Mouse (Mus musculus): ENCODE measurements around the gene Synpr. TPM values are rescaled to one million over a fixed set of nuclear protein-coding genes. Genes with fewer than 3 reads are reported as not detected.
A peak's percentile ranks its signal among the peaks of the same experiment; 100 is the strongest.

Synpr gene
- polyA plus RNA-seq, 1 experiment from 2014 or later = 4.1 TPM

GRCm38 (mm10) chr14:13294200-13294599 is 9.6 kb downstream of the Synpr start:
- 62% methylated on average over 3 of the region's 3 CpGs for WGBS
- H3K4me1 ChIP-seq = no peaks in the 10 kb centered on the region
- no peak overlapping the region for H3K4me3 ChIP-seq (replicated peaks)
- H3K9me3 ChIP-seq = no peaks in the 10 kb centered on the region
- no peak overlapping the region for H3K9ac ChIP-seq
- no peaks in the 10 kb centered on the region for H3K27me3 ChIP-seq (replicated peaks)
- no peak overlapping the region for H3K4me2 ChIP-seq
- ATAC-seq (ENCODE audit: insufficient read depth, low FRiP score, low read depth) = no peak
- no peak overlapping the region for H3K27ac ChIP-seq
- no peaks in the 10 kb centered on the region for H3K36me3 ChIP-seq

GRCm38 (mm10) chr14:13314323-13314722 is 29.7 kb downstream of the Synpr start:
- ATAC-seq (ENCODE audit: insufficient read depth, low FRiP score, low read depth) = no peak
- H3K9ac ChIP-seq = no peak overlapping the region

GRCm38 (mm10) chr14:13328461-13328860 is 43.9 kb downstream of the Synpr start:
- Histone ChIP-seq H3K4me3 (replicated peaks) (no peak overlapping the region), H3K27ac (no peak overlapping the region), H3K9me3 (no peaks in the 10 kb centered on the region), H3K4me2 (no peak overlapping the region), H3K9ac (no peak overlapping the region), H3K4me1 (no peaks in the 10 kb centered on the region), H3K36me3 (no peaks in the 10 kb centered on the region), H3K27me3 (replicated peaks) (no peaks in the 10 kb centered on the region)
- no peak for ATAC-seq (ENCODE audit: insufficient read depth, low FRiP score, low read depth)
- WGBS = 77% methylated on average over 2 of the region's 2 CpGs

More at GRCm38 (mm10) chr14:13314323-13314722, 29.7 kb downstream of the Synpr start:
- Histone ChIP-seq H3K36me3 (no peaks in the 10 kb centered on the region), H3K27ac (no peak overlapping the region), H3K9me3 (no peaks in the 10 kb centered on the region), H3K4me2 (no peak overlapping the region), H3K27me3 (replicated peaks) (no peaks in the 10 kb centered on the region), H3K4me3 (replicated peaks) (no peak overlapping the region), H3K4me1 (no peaks in the 10 kb centered on the region)
- WGBS = 71% methylated on average over 1 of the region's 1 CpGs

GRCm38 (mm10) chr14:13332497-13333306 is 48.1 kb downstream of the Synpr start:
- Histone ChIP-seq H3K27me3 (replicated peaks) (no peaks in the 10 kb centered on the region), H3K4me2 (no peak overlapping the region), H3K9ac (no peak overlapping the region), H3K4me3 (replicated peaks) (no peak overlapping the region), H3K4me1 (no peaks in the 10 kb centered on the region), H3K27ac (no peak overlapping the region), H3K9me3 (no peaks in the 10 kb centered on the region), H3K36me3 (no peaks in the 10 kb centered on the region)
- 60% methylated on average over 10 of the region's 10 CpGs for WGBS
- ATAC-seq (ENCODE audit: insufficient read depth, low FRiP score, low read depth) = peak; percentile 35; the same call in 1 of the 2 replicates

- ATAC-seq (ENCODE audit: insufficient read depth, low FRiP score, low read depth) = no peak
- no peak overlapping the region for H3K4me3 ChIP-seq (replicated peaks)
- H3K27ac ChIP-seq = no peak overlapping the region
- H3K9me3 ChIP-seq = no peaks in the 10 kb centered on the region
- H3K36me3 ChIP-seq = no peaks in the 10 kb centered on the region
- H3K27me3 ChIP-seq (replicated peaks) = no peaks in the 10 kb centered on the region
- 57% methylated on average over 5 of the region's 5 CpGs for WGBS
- H3K4me1 ChIP-seq = no peaks in the 10 kb centered on the region
- no peak overlapping the region for H3K9ac ChIP-seq
- no peak overlapping the region for H3K4me2 ChIP-seq
Observed at GRCm38 (mm10) chr14:13333372-13333771, 48.8 kb downstream of the Synpr start.

- Histone ChIP-seq H3K4me1 (no peaks in the 10 kb centered on the region), H3K4me3 (replicated peaks) (no peak overlapping the region), H3K27ac (no peak overlapping the region), H3K9me3 (no peaks in the 10 kb centered on the region), H3K36me3 (no peaks in the 10 kb centered on the region), H3K27me3 (replicated peaks) (no peaks in the 10 kb centered on the region), H3K4me2 (no peak overlapping the region), H3K9ac (no peak overlapping the region)
- 75% methylated on average over 4 of the region's 4 CpGs for WGBS
- ATAC-seq (ENCODE audit: insufficient read depth, low FRiP score, low read depth) = no peak
Observed at GRCm38 (mm10) chr14:13336162-13336561, 51.6 kb downstream of the Synpr start.

- ATAC-seq (ENCODE audit: insufficient read depth, low FRiP score, low read depth) = no peak
- WGBS = 87% methylated on average over 4 of the region's 4 CpGs
Observed at GRCm38 (mm10) chr14:13340688-13341087, 56.1 kb downstream of the Synpr start.

GRCm38 (mm10) chr14:13344240-13344639 is 59.7 kb downstream of the Synpr start:
- H3K4me1 ChIP-seq = no peaks in the 10 kb centered on the region
- no peaks in the 10 kb centered on the region for H3K27me3 ChIP-seq (replicated peaks)
- no peaks in the 10 kb centered on the region for H3K36me3 ChIP-seq
- H3K9ac ChIP-seq = no peak overlapping the region
- H3K4me2 ChIP-seq = no peak overlapping the region
- no peak for ATAC-seq (ENCODE audit: insufficient read depth, low FRiP score, low read depth)
- no peak overlapping the region for H3K27ac ChIP-seq
- 59% methylated on average over 2 of the region's 2 CpGs for WGBS
- no peak overlapping the region for H3K4me3 ChIP-seq (replicated peaks)
- no peaks in the 10 kb centered on the region for H3K9me3 ChIP-seq

More at GRCm38 (mm10) chr14:13340688-13341087, 56.1 kb downstream of the Synpr start:
- H3K9ac ChIP-seq = no peak overlapping the region
- H3K9me3 ChIP-seq = no peaks in the 10 kb centered on the region
- no peak overlapping the region for H3K4me3 ChIP-seq (replicated peaks)
- H3K4me1 ChIP-seq = no peaks in the 10 kb centered on the region
- no peaks in the 10 kb centered on the region for H3K36me3 ChIP-seq
- H3K27ac ChIP-seq = no peak overlapping the region
- H3K27me3 ChIP-seq (replicated peaks) = no peaks in the 10 kb centered on the region
- no peak overlapping the region for H3K4me2 ChIP-seq

GRCm38 (mm10) chr14:13349170-13349865 is 64.7 kb downstream of the Synpr start:
- H3K27me3 ChIP-seq (replicated peaks) = no peaks in the 10 kb centered on the region
- H3K36me3 ChIP-seq = no peaks in the 10 kb centered on the region
- H3K4me3 ChIP-seq (replicated peaks) = no peak overlapping the region
- H3K4me1 ChIP-seq = no peaks in the 10 kb centered on the region
- no peak for ATAC-seq (ENCODE audit: insufficient read depth, low FRiP score, low read depth)
- H3K4me2 ChIP-seq = no peak overlapping the region
- no peak overlapping the region for H3K27ac ChIP-seq
- 61% methylated on average over 4 of the region's 4 CpGs for WGBS
- H3K9ac ChIP-seq = no peak overlapping the region
- no peaks in the 10 kb centered on the region for H3K9me3 ChIP-seq

- no peak for ATAC-seq (ENCODE audit: insufficient read depth, low FRiP score, low read depth)
- H3K4me3 ChIP-seq (replicated peaks) = no peak overlapping the region
- H3K4me1 ChIP-seq = no peaks in the 10 kb centered on the region
- H3K9me3 ChIP-seq = no peaks in the 10 kb centered on the region
- no peak overlapping the region for H3K27ac ChIP-seq
- no peak overlapping the region for H3K4me2 ChIP-seq
- WGBS = 31% methylated on average over 5 of the region's 5 CpGs
- H3K9ac ChIP-seq = no peak overlapping the region
- no peaks in the 10 kb centered on the region for H3K27me3 ChIP-seq (replicated peaks)
- H3K36me3 ChIP-seq = no peaks in the 10 kb centered on the region
Observed at GRCm38 (mm10) chr14:13354154-13354553, 69.6 kb downstream of the Synpr start.

GRCm38 (mm10) chr14:13355569-13356362 is 71.2 kb downstream of the Synpr start:
- H3K27ac ChIP-seq = no peak overlapping the region
- no peak overlapping the region for H3K9ac ChIP-seq
- H3K9me3 ChIP-seq = no peaks in the 10 kb centered on the region
- WGBS = 10% methylated on average over 7 of the region's 7 CpGs
- no peaks in the 10 kb centered on the region for H3K27me3 ChIP-seq (replicated peaks)
- no peaks in the 10 kb centered on the region for H3K36me3 ChIP-seq
- no peaks in the 10 kb centered on the region for H3K4me1 ChIP-seq
- H3K4me2 ChIP-seq = no peak overlapping the region
- no peak for ATAC-seq (ENCODE audit: insufficient read depth, low FRiP score, low read depth)
- no peak overlapping the region for H3K4me3 ChIP-seq (replicated peaks)

Measured in stomach, embryonic 15.5 days (tissue).